Mouse (Mus musculus) heart, postnatal 0 days (tissue): Measurements from ENCODE around the gene Bscl2.

ENCODE experiments used
- CTCF ChIP-seq: IDR thresholded peaks from 2 replicates; pipeline ENCODE4 v1.5.1; 2016; ENCODE audit warnings: antibody characterized with exemption, control low read depth, low read depth
- EP300 ChIP-seq: IDR thresholded peaks from 2 replicates; pipeline ENCODE4 v1.6.1; 2016; ENCODE audit warnings: antibody characterized with exemption, low read depth

DNA sequence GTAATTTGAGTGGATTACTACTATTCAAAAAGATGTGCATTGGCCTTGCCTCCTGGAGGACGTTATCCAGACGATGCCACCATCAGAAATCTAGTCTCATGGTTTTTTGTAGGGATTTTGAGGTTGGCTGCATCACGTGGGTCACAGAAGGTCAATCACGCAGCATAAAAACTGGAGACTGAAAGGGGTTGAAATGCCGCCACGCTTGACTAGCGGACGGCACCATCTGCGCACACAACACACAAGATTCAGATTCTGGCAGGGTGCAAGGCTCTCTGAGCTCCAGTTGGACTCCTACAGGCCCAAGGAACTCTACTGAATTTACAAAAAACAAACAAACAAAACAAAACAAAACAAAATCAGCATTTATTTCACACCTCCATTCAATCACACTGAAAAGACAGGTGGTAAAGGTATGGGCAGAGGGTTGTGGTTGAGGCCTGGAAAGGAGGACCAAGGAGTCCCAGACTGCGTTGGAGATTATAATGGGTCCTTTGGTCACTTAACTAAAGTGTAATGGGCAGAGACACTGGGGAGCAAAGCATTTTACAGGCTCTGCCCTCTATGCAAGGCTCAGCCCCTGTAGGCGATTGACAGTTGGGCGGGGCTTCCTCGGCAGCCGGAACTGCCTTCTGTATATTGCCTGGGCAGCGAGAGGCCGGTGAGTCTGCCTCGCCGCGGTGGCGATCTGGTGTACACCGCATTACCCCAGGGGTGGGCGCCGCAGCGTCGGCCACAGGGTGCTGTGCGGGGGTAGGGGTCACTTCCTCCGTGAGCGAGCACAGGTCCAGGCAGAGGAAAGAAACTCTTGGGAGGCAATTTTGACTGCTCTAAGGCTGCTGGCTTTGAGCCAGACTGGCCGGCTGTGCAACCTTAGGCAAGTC is 2.9 kb downstream of the Bscl2 start:
- no peak for TF ChIP-seq CTCF
- no peak for TF ChIP-seq EP300
